Mouse (Mus musculus) bone marrow macrophage, adult 2 months (primary cell): ENCODE results near the gene Dnajb5.

ENCODE experiments used
- CTCF ChIP-seq: IDR thresholded peaks from 2 replicates; pipeline ENCODE4 v1.5.1; 2012; ENCODE audit warnings: low read depth, mild to moderate bottlenecking, low read length, moderate library complexity
- POLR2A ChIP-seq: IDR thresholded peaks from 2 replicates; pipeline ENCODE4 v1.6.1; 2012; ENCODE audit warnings: mild to moderate bottlenecking, low read depth, low read length, borderline replicate concordance

- TF ChIP-seq CTCF (no peak), POLR2A (no peak)
These were observed 32.8 kb upstream of the Dnajb5 start, which contains the start of gene Phf24 for GRCm38 (mm10) chr4:42916617-42917401.
